Mouse (Mus musculus) limb, embryonic 13.5 days (tissue): ENCODE measurements at regions not wholly inside any gene's neighbourhood (a gene's known extent, or its start where the extent isn't known, plus 50 kb on each side); places are given as distances from the start of the nearest gene placed in this dataset.
"Not testable (repeated sequence)": the region's sequence is repeated elsewhere in the genome, so short reads cannot be mapped to it uniquely, and the experiment has no call there.

Experiments
- ATAC-seq: fragments of 200-750 bp; cut with Nextera tagmentation; 2 replicates; pipeline ENCODE4 v1.8.0; 2017; ENCODE audit warnings: low read depth, moderate number of reproducible peaks, moderate TSS enrichment; ENCODE audit not compliant: low FRiP score
- H3K27ac ChIP-seq: fragments of 300-500 bp; sonication (generic); 2 replicates; pipeline ENCODE4 v1.5.1; 2015; ENCODE audit warnings: inconsistent platforms, mild to moderate bottlenecking, moderate library complexity
- H3K27me3 ChIP-seq: fragments of 300-500 bp; sonication (generic); 2 replicates; pipeline ENCODE4 v1.6.1; 2015; ENCODE audit warnings: mild to moderate bottlenecking, inconsistent platforms
- H3K36me3 ChIP-seq: fragments of 300-500 bp; sonication (generic); 2 replicates; pipeline ENCODE4 v1.6.1; 2015; ENCODE audit warnings: inconsistent platforms, mild to moderate bottlenecking, moderate library complexity
- H3K4me1 ChIP-seq: fragments of 300-500 bp; sonication (generic); 2 replicates; pipeline ENCODE4 v1.6.1; 2015; ENCODE audit warnings: inconsistent platforms
- H3K4me2 ChIP-seq: fragments of 300-500 bp; sonication (generic); replicated peaks from 2 replicates; pipeline ENCODE4 v1.6.1; 2015; ENCODE audit warnings: inconsistent platforms, mild to moderate bottlenecking, moderate library complexity
- H3K4me3 ChIP-seq: fragments of 300-500 bp; sonication (generic); 2 replicates; pipeline ENCODE4 v1.5.1; 2015; ENCODE audit warnings: moderate library complexity, mild to moderate bottlenecking, inconsistent platforms
- H3K9ac ChIP-seq: fragments of 300-500 bp; sonication (generic); 2 replicates; pipeline ENCODE4 v1.6.1; 2015; ENCODE audit warnings: mild to moderate bottlenecking, inconsistent platforms
- H3K9me3 ChIP-seq: fragments of 300-500 bp; sonication (generic); 2 replicates; pipeline ENCODE4 v1.6.1; 2016; ENCODE audit warnings: inconsistent platforms
- WGBS: fragments of 180-500 bp; shearing (Covaris S2); methylation state at CpG from one replicate; pipeline ENCODE4 v1.1.7; 2015; 5-methylcytosine and 5-hydroxymethylcytosine counted together

DNA sequence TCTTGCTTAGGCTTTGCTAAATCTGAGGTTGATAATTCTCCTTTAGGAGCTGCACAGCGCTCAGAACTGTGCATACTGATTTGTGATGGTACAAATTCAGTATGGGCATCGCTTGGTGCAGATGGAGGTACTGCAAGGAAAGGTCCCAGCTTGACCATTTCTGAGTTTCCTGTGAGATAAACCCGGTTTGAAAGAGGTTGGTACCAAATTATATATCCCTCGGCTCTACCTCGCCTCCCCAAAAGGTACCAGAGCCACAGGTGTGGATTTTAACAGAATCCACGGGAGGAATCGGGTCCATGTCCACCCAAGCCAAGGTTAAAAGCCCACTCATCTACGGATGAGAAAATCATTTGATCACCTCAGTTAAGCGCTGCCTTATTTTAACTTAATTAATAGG is 172.5 kb upstream of the Zfp808 start:
- H3K4me2 ChIP-seq, H3K9ac ChIP-seq, H3K27ac ChIP-seq, H3K4me3 ChIP-seq, H3K4me1 ChIP-seq, H3K27me3 ChIP-seq, ATAC-seq, H3K36me3 ChIP-seq: not testable (repeated sequence)
- WGBS = 87% methylated on average over 9 of the region's 9 CpGs
- H3K9me3 ChIP-seq = peaks cover 15% of the 10 kb centered on the region

DNA sequence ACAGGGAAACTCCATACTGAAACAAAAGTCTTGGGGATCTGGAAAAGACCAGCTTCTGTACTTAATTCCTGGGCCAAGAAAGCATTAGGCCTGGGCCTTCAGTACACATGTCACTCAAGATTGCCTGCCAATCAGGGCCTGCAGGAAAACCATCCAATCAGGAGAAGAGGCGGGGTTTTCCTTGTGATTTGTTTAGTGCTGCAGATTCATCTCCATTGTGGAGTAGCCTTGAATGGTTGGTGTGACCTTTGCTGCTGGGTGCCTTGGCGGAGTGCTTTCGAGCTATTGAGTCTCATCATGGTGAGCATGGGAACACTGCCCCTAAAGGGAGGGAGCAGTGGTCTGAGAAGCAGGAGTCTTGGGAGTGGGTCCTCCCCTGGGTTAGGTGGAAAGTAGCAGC is 150.8 kb upstream of the Zfp808 start:
- H3K4me1 ChIP-seq, H3K9me3 ChIP-seq, ATAC-seq, H3K36me3 ChIP-seq, H3K9ac ChIP-seq, H3K27me3 ChIP-seq, H3K4me2 ChIP-seq, H3K4me3 ChIP-seq, H3K27ac ChIP-seq: not testable (repeated sequence)
- WGBS = 79% methylated on average over 3 of the region's 3 CpGs

- not testable (repeated sequence) for ATAC-seq
- 65% methylated on average over 3 of the region's 3 CpGs for WGBS
Observed at GRCm38 (mm10) chr13:61996519-61996918, 133.2 kb upstream of the Zfp808 start.

GRCm38 (mm10) chr13:61998803-61999202 is 130.9 kb upstream of the Zfp808 start:
- H3K9ac ChIP-seq, H3K27ac ChIP-seq, H3K27me3 ChIP-seq, H3K4me1 ChIP-seq, ATAC-seq, H3K4me3 ChIP-seq, H3K36me3 ChIP-seq, H3K9me3 ChIP-seq: not testable (repeated sequence)
- 7% methylated on average over 6 of the region's 6 CpGs for WGBS
- H3K4me2 ChIP-seq = peak overlapping the region; percentile 44

More at GRCm38 (mm10) chr13:61996519-61996918, 133.2 kb upstream of the Zfp808 start:
- not testable (repeated sequence) for H3K27ac ChIP-seq, H3K36me3 ChIP-seq, H3K4me2 ChIP-seq, H3K9me3 ChIP-seq, H3K27me3 ChIP-seq, H3K4me3 ChIP-seq, H3K4me1 ChIP-seq, H3K9ac ChIP-seq

GRCm38 (mm10) chr13:62007321-62007720 is 122.4 kb upstream of the Zfp808 start:
- not testable (repeated sequence) for H3K4me1 ChIP-seq, H3K4me2 ChIP-seq, H3K27ac ChIP-seq, H3K4me3 ChIP-seq, H3K9me3 ChIP-seq, H3K36me3 ChIP-seq, H3K9ac ChIP-seq, H3K27me3 ChIP-seq, ATAC-seq
- 78% methylated on average over 1 of the region's 1 CpGs for WGBS

DNA sequence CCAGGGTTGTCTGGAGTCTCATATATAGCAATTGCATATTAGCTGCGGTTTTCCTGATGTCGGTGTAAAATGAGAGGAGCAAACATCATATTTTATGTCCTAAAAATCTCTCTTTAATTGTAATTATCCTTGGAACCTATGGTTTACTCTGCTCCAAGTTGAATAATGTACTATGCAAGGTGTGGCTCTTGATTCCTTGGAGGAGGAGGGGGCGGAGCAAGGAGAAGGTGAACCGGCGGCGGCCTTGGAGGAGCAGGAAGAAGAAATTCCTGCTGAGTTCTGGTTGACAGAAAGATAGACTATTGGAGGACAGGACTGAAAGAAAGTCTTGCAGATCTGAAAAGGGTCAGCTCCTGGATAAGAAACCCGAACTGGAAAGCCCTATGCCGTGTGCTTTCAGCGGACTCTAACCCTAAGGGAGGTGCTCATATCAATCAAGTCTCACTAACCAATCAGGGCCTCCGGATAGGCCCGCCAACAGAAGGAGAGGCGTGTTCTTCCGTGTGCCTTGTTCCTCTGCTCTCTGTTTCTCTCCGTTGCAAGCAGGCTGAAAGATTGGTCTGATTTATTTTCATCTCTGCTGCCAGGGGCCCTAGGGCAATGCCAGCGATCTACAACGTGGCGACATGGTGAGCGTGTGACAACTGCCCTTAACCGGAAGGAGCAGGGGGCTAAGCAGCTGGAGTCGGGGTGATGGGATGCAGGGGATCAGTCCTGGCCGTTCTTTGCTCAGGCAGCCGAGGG is 114.1 kb upstream of the Zfp808 start:
- not testable (repeated sequence) for H3K4me1 ChIP-seq, H3K36me3 ChIP-seq, H3K9me3 ChIP-seq, H3K27me3 ChIP-seq
- peak overlapping the region; percentile 77 for H3K9ac ChIP-seq
- 1% methylated on average over 22 of the region's 22 CpGs for WGBS
- peak overlapping the region; percentile 54 for H3K4me3 ChIP-seq
- H3K4me2 ChIP-seq = peak overlapping the region; percentile 62
- H3K27ac ChIP-seq = peak overlapping the region; percentile 39; the same call in 1 of the 2 replicates
- ATAC-seq = peak; percentile 69; the same call in 1 of the 2 replicates

DNA sequence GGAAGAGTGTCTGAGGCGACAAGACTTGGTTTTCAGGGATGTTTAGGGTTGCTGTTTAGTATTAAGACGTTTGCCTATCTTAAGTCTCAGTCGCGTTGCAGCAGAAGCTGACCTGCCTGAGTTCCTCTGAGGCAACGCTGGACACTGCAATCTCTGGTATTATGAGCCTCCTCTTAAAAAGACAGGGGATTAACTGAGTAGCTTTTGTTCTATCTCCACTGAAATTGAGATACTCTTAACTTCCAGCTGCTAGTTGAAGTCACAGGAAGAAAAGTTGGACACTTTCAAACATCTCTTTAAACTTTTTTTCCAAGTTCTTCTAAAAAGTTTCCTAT is 113.6 kb upstream of the Zfp808 start:
- not testable (repeated sequence) for H3K9me3 ChIP-seq, H3K36me3 ChIP-seq, ATAC-seq, H3K4me1 ChIP-seq, H3K27me3 ChIP-seq
- Histone ChIP-seq H3K4me2 (peak overlapping the region; percentile 62), H3K9ac (peak overlapping the region; percentile 77), H3K4me3 (peak overlapping the region; percentile 54), H3K27ac (peak overlapping the region; percentile 39; the same call in 1 of the 2 replicates)
- WGBS = under 1% methylated on average over 5 of the region's 5 CpGs

GRCm38 (mm10) chr13:62037646-62038045 is 92.0 kb upstream of the Zfp808 start:
- not testable (repeated sequence) for H3K4me3 ChIP-seq, ATAC-seq

GRCm38 (mm10) chr13:62077951-62078671 is 51.6 kb upstream of the Zfp808 start:
- not testable (repeated sequence) for H3K4me1 ChIP-seq, H3K4me3 ChIP-seq, H3K9ac ChIP-seq, H3K27me3 ChIP-seq, H3K4me2 ChIP-seq, ATAC-seq, H3K36me3 ChIP-seq, H3K27ac ChIP-seq
- peaks cover 13% of the 10 kb centered on the region; the same call in 1 of the 2 replicates for H3K9me3 ChIP-seq
- WGBS = 68% methylated on average over 2 of the region's 2 CpGs

More at GRCm38 (mm10) chr13:62037646-62038045, 92.0 kb upstream of the Zfp808 start:
- Histone ChIP-seq H3K9me3 (peaks cover 31% of the 10 kb centered on the region; the same call in 1 of the 2 replicates), H3K36me3 (peaks cover 21% of the 10 kb centered on the region)
- H3K4me2 ChIP-seq, H3K4me1 ChIP-seq, H3K27ac ChIP-seq, H3K9ac ChIP-seq, H3K27me3 ChIP-seq: not testable (repeated sequence)
- 87% methylated on average over 2 of the region's 2 CpGs for WGBS

DNA sequence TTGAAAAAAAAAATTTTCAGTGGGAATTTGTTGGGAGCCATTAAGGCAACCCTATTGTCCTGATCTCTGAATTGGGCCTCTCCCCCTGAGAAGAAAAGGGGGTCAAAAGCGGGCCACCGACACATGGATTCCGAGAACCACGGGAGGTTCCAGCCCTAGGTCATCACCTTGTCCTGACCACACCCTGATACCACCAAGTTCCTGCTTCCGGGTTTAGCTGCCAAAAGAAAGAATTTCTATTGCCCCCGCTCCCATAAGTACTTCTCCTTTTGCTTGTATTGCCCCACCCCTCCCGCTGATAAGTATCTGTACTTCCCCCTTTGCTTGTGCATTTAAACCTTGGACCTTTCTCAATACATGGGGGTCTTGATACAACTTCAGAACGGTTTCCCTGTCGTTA is 50.8 kb upstream of the Zfp808 start:
- H3K36me3 ChIP-seq, H3K27me3 ChIP-seq, ATAC-seq, H3K4me1 ChIP-seq, H3K4me2 ChIP-seq, H3K4me3 ChIP-seq, H3K9ac ChIP-seq, H3K27ac ChIP-seq: not testable (repeated sequence)
- 89% methylated on average over 9 of the region's 9 CpGs for WGBS
- peaks cover 11% of the 10 kb centered on the region; the same call in 1 of the 2 replicates for H3K9me3 ChIP-seq
